Mouse (Mus musculus) mammary gland, adult 2 months (tissue): ENCODE data around the gene Celf3. TPM values are rescaled to one million over a fixed set of nuclear protein-coding genes. Genes with fewer than 3 reads are reported as not detected.

Experiments used
- polyA plus RNA-seq: library from polyadenylated mRNA; depleted of rRNA; stranded (reverse); fragments of >200 nt; gene quantifications from 2 replicates; pipeline ENCODE4 v1.2.3, GENCODE M21; 2012; ENCODE audit warnings: low replicate concordance; rRNA removed

Gene Celf3
- 0.04 and 0.27 TPM in 2 replicates for polyA plus RNA-seq

GRCm38 (mm10) chr3:94477981-94478422 lies at the start of gene Celf3:
Celf3 (plus strand) TSS chr3:94478295.

DNA sequence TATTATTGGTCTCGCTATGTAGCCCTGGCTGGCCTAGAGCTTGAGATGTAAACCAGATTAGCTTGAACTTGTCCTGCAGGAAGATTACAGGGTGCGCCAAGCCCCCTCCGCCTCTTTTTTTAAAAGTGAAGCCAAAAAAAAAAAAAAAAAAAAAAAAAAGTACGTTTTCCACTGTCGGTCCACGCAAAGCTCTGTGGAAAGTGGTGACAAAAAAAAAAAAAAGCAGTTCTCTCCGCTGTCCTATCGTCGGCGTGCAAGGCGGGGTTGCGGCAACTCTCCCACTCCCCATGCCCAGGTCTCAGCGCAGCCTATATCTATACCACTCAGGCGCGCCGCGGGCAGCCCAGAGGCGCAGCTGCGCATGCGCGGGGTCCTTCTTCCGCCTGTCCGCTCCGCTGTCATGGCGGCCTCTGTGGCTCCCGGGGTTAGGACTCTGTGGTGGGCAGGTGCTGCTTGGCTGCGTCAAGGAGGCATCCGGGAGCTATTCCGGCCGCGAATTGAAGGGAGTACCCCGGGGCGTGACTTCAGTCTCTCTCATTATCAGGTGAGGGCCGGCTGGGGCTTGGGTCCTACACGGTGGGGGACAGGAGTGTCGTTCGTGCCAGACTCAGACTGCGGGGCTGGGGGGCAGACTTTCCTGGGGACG lies 35.0 kb upstream of the Celf3 start, which contains the start of gene Mrpl9:
Gene Mrpl9, plus strand, starts transcription at position 368 of the 646 bp plus-strand sequence.

GRCm38 (mm10) chr3:94443597-94443964 lies 34.5 kb upstream of the Celf3 start, which contains the start of gene Oaz3:
Oaz3 (minus strand) TSS chr3:94443915.

GRCm38 (mm10) chr3:94480291-94480884 lies 2.3 kb downstream of the Celf3 start, which contains the start of gene Riiad1:
Riiad1 (minus strand) TSS chr3:94480341.

Other genes with a start within 250 kb of the Celf3 start
- not detected in 2 replicates for gene Gm4778, start 214.3 kb upstream of the Celf3 start, polyA plus RNA-seq
- 0.80 and 2.6 TPM in 2 replicates for gene Them4, start 168.2 kb upstream of the Celf3 start, polyA plus RNA-seq
- gene Them5, start 136.2 kb upstream of the Celf3 start, polyA plus RNA-seq, result 0.13 and 1.8 TPM in 2 replicates
- 1.1 and 4.3 TPM in 2 replicates for gene C2cd4d, start 115.9 kb upstream of the Celf3 start, polyA plus RNA-seq
- gene Rorc, start 105.5 kb upstream of the Celf3 start, polyA plus RNA-seq, result 20.3 and 32.9 TPM in 2 replicates
- gene Lingo4, start 79.8 kb upstream of the Celf3 start, polyA plus RNA-seq, result 0.53 and 1.1 TPM in 2 replicates
- gene Tdrkh, start 65.0 kb upstream of the Celf3 start, polyA plus RNA-seq, result 0.25 and 1.6 TPM in 2 replicates
- gene Mrpl9, start 35.0 kb upstream of the Celf3 start, polyA plus RNA-seq, result 23.7 and 27.7 TPM in 2 replicates
- gene Oaz3, start 34.4 kb upstream of the Celf3 start, polyA plus RNA-seq, result not detected in 2 replicates
- 0.45 TPM in 1 of 2 replicates, not detected in the other for gene Riiad1, start 2.0 kb downstream of the Celf3 start, polyA plus RNA-seq
- 6.6 and 12.5 TPM in 2 replicates for gene Snx27, start 104.4 kb downstream of the Celf3 start, polyA plus RNA-seq
- gene Gm10972, start 164.8 kb downstream of the Celf3 start, polyA plus RNA-seq, result not detected in 2 replicates
- 5.7 and 10.6 TPM in 2 replicates for gene Tuft1, start 180.6 kb downstream of the Celf3 start, polyA plus RNA-seq
- 0.55 and 5.6 TPM in 2 replicates for gene Selenbp2, start 215.3 kb downstream of the Celf3 start, polyA plus RNA-seq